Mouse (Mus musculus) intestine, embryonic 15.5 days (tissue): ENCODE measurements around the gene Rars. TPM values are rescaled to one million over a fixed set of nuclear protein-coding genes. Genes with fewer than 3 reads are reported as not detected.
A peak's percentile ranks its signal among the peaks of the same experiment; 100 is the strongest.
"Not testable (repeated sequence)": the region's sequence is repeated elsewhere in the genome, so short reads cannot be mapped to it uniquely, and the experiment has no call there.

Source experiments
- ATAC-seq: fragments of 200-750 bp; cut with Nextera tagmentation; 2 replicates; pipeline ENCODE4 v1.8.0; 2017; ENCODE audit warnings: moderate TSS enrichment, moderate library complexity
- H3K27ac ChIP-seq: fragments of 300-500 bp; sonication (generic); 2 replicates; pipeline ENCODE4 v1.5.1; 2015; ENCODE audit warnings: mild to moderate bottlenecking, inconsistent platforms
- H3K27me3 ChIP-seq: fragments of 300-500 bp; sonication (generic); replicated peaks from 2 replicates; pipeline ENCODE4 v1.6.1; 2015; ENCODE audit warnings: inconsistent platforms
- H3K36me3 ChIP-seq: fragments of 300-500 bp; sonication (generic); 2 replicates; pipeline ENCODE4 v1.6.1; 2015; ENCODE audit warnings: inconsistent platforms
- H3K4me1 ChIP-seq: fragments of 300-500 bp; sonication (generic); replicated peaks from 2 replicates; pipeline ENCODE4 v1.6.1; 2015; ENCODE audit warnings: inconsistent platforms
- H3K4me2 ChIP-seq: fragments of 300-500 bp; sonication (generic); replicated peaks from 2 replicates; pipeline ENCODE4 v1.6.1; 2015; ENCODE audit warnings: mild to moderate bottlenecking, inconsistent platforms
- H3K4me3 ChIP-seq: fragments of 300-500 bp; sonication (generic); replicated peaks from 2 replicates; pipeline ENCODE4 v1.5.1; 2015; ENCODE audit warnings: inconsistent platforms
- H3K9ac ChIP-seq: fragments of 300-500 bp; sonication (generic); 2 replicates; pipeline ENCODE4 v1.6.1; 2015; ENCODE audit warnings: inconsistent platforms
- H3K9me3 ChIP-seq: fragments of 300-500 bp; sonication (generic); 2 replicates; pipeline ENCODE4 v1.6.1; 2016; ENCODE audit warnings: inconsistent platforms
- WGBS: fragments of 180-500 bp; shearing (Covaris S2); methylation state at CpG from one replicate; pipeline ENCODE4 v1.1.7; 2015; 5-methylcytosine and 5-hydroxymethylcytosine counted together
- polyA plus RNA-seq: library from polyadenylated mRNA; unstranded; fragments of >200 nt; fragmentation: Nextera tagmentation; extraction: Ambion mirVana; gene quantifications from 2 replicates; pipeline ENCODE4 v1.2.1, GENCODE M21; 2015

The Rars gene
- polyA plus RNA-seq, 1 experiment from 2014 or later = 122 TPM

- no peak for ATAC-seq
- WGBS = 82% methylated on average over 8 of the region's 9 CpGs
- H3K27me3 ChIP-seq = no peaks in the 10 kb centered on the region
- H3K4me2 ChIP-seq = no peak overlapping the region
- peaks cover 3% of the 10 kb centered on the region for H3K36me3 ChIP-seq
- no peak overlapping the region for H3K9ac ChIP-seq
- H3K4me1 ChIP-seq = no peaks in the 10 kb centered on the region
- no peaks in the 10 kb centered on the region for H3K9me3 ChIP-seq
- no peak overlapping the region for H3K4me3 ChIP-seq
- H3K27ac ChIP-seq = no peak overlapping the region
Observed at GRCm38 (mm10) chr11:35855567-35855966, 21.3 kb upstream of the Rars start.

DNA sequence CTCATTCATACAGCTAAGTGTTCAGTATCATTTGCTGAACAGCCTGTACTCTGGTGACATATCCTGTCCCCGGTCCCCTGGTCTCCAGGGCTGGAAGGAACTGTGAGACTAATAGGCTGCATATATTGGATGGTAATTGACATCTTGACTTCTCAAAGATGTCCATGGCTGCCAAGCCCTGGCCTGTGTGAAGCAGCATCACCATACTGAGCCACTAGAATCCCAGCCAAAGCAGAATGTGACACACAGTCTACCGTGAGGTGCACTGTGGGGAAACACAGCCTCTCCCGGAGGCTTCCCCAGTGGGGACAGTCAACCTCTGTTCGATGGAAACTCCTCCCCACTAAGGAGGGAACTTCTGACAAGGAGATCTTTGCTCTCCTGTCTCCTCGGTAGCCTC lies 20.6 kb upstream of the Rars start:
- Histone ChIP-seq H3K4me3 (no peak overlapping the region), H3K27me3 (no peaks in the 10 kb centered on the region), H3K27ac (no peak overlapping the region), H3K9me3 (no peaks in the 10 kb centered on the region), H3K9ac (no peak overlapping the region), H3K4me1 (no peaks in the 10 kb centered on the region), H3K4me2 (no peak overlapping the region), H3K36me3 (peaks cover 3% of the 10 kb centered on the region)
- no peak for ATAC-seq
- WGBS = 89% methylated on average over 5 of the region's 5 CpGs

GRCm38 (mm10) chr11:35853651-35854050 lies 19.3 kb upstream of the Rars start:
- WGBS = 90% methylated on average over 4 of the region's 4 CpGs
- no peaks in the 10 kb centered on the region for H3K9me3 ChIP-seq
- no peak overlapping the region for H3K4me2 ChIP-seq
- no peak overlapping the region for H3K4me3 ChIP-seq
- no peak overlapping the region for H3K9ac ChIP-seq
- no peaks in the 10 kb centered on the region for H3K4me1 ChIP-seq
- no peak for ATAC-seq
- H3K27ac ChIP-seq = no peak overlapping the region
- no peaks in the 10 kb centered on the region for H3K27me3 ChIP-seq
- H3K36me3 ChIP-seq = peaks cover 3% of the 10 kb centered on the region

- Histone ChIP-seq H3K4me3 (no peak overlapping the region), H3K36me3 (peaks cover 3% of the 10 kb centered on the region), H3K4me1 (no peaks in the 10 kb centered on the region), H3K9me3 (no peaks in the 10 kb centered on the region), H3K27ac (no peak overlapping the region), H3K27me3 (no peaks in the 10 kb centered on the region), H3K4me2 (no peak overlapping the region), H3K9ac (no peak overlapping the region)
- WGBS = 63% methylated on average over 4 of the region's 4 CpGs
- ATAC-seq = no peak
Observed at GRCm38 (mm10) chr11:35852731-35853130, 18.4 kb upstream of the Rars start.

DNA sequence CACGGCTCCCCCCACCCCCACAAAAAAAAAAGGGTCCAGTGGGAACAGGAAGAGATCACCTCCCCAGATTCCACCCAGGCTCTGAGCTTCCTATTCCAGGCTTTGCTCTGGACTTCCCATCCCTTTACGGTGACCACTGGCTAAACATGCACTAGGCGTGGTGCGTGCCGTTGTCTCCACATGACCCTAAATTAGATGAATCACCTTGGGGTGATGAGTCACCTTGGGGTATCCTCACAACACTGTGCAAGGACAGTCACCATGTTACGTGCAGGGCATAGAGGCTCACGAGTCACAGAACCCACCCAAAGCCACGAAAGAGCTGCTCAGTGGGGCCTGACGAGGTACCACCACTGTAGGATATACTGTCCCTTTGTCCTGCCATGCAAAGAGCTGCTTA lies 10.0 kb upstream of the Rars start:
- 86% methylated on average over 9 of the region's 9 CpGs for WGBS
- H3K9ac ChIP-seq = no peak overlapping the region

DNA sequence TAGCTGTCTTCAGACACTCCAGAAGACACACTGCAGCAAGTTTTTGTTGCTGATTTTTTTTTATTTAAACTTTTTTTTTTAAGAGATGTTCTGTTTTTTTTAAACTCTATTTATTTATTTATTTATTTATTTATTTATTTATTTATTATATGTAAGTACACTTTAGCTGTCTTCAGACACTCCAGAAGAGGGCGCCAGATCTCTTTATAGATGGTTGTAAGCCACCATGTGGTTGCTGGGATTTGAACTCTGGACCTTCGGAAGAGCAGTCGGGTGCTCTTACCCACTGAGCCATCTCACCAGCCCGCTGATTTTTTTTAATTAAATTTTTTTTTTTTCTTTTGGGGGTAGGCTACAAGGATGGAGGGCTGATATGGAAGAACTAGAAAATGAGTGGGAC lies 8.3 kb upstream of the Rars start:
- not testable (repeated sequence) for H3K27ac ChIP-seq, H3K4me2 ChIP-seq, H3K9me3 ChIP-seq, ATAC-seq, H3K9ac ChIP-seq, H3K4me1 ChIP-seq, H3K4me3 ChIP-seq, H3K36me3 ChIP-seq, H3K27me3 ChIP-seq
- WGBS = 83% methylated on average over 4 of the region's 4 CpGs

More for the DNA sequence above, 10.0 kb upstream of the Rars start:
- H3K9me3 ChIP-seq = no peaks in the 10 kb centered on the region
- no peak overlapping the region for H3K4me3 ChIP-seq
- no peaks in the 10 kb centered on the region for H3K36me3 ChIP-seq
- no peak overlapping the region for H3K27ac ChIP-seq
- H3K4me1 ChIP-seq = no peaks in the 10 kb centered on the region
- ATAC-seq = no peak
- no peak overlapping the region for H3K4me2 ChIP-seq
- no peaks in the 10 kb centered on the region for H3K27me3 ChIP-seq

DNA sequence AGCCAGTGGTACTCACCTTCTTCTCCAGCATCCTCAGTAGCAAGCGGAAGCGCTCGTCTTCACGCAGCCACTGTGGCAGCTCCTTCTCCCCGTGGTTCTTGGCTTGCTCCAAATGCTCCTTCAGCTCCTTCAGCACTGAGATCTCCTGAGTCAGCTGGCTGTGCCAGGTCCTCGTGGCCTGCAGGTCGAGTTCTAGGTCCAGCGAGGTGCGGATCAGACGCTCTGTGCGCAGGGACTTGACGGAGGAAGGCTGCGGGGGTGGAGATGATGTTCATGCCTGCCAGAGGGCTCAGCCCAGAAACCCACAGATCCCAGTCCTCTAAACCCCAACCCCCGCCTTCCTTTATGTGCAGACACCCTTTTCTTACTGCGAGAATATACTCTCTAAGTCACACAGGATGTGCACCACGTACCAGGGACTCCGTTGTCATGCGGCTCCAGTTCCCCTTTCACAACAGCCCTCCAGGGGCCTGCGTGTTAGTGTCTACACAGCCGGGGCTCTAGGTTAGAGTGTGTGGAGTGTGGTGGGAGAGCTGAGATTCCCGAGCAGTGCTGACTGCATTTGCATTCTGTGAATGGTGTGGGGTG lies 7.5 kb upstream of the Rars start:
- no peak overlapping the region for H3K4me3 ChIP-seq
- ATAC-seq = no peak
- H3K9ac ChIP-seq = no peak overlapping the region
- 91% methylated on average over 21 of the region's 21 CpGs for WGBS
- H3K4me2 ChIP-seq = no peak overlapping the region
- H3K27ac ChIP-seq = no peak overlapping the region
- no peaks in the 10 kb centered on the region for H3K4me1 ChIP-seq
- H3K9me3 ChIP-seq = no peaks in the 10 kb centered on the region
- H3K36me3 ChIP-seq = no peaks in the 10 kb centered on the region
- no peaks in the 10 kb centered on the region for H3K27me3 ChIP-seq

GRCm38 (mm10) chr11:35840806-35841205 lies 6.5 kb upstream of the Rars start:
- not testable (repeated sequence) for H3K9me3 ChIP-seq, H3K27ac ChIP-seq, H3K4me2 ChIP-seq, H3K9ac ChIP-seq, H3K4me3 ChIP-seq, H3K4me1 ChIP-seq, ATAC-seq, H3K36me3 ChIP-seq, H3K27me3 ChIP-seq
- WGBS = 86% methylated on average over 4 of the region's 4 CpGs

GRCm38 (mm10) chr11:35840282-35840681 lies 6.0 kb upstream of the Rars start:
- no peak overlapping the region for H3K27ac ChIP-seq
- H3K4me3 ChIP-seq = no peak overlapping the region
- H3K9me3 ChIP-seq = no peaks in the 10 kb centered on the region
- ATAC-seq = no peak
- 81% methylated on average over 7 of the region's 7 CpGs for WGBS
- H3K27me3 ChIP-seq = no peaks in the 10 kb centered on the region
- no peak overlapping the region for H3K4me2 ChIP-seq
- no peaks in the 10 kb centered on the region for H3K36me3 ChIP-seq
- no peaks in the 10 kb centered on the region for H3K4me1 ChIP-seq
- no peak overlapping the region for H3K9ac ChIP-seq

- peak overlapping the region; percentile 29 for H3K4me3 ChIP-seq
- H3K9ac ChIP-seq = no peak overlapping the region
- WGBS = 25% methylated on average over 28 of the region's 28 CpGs
- no peaks in the 10 kb centered on the region for H3K27me3 ChIP-seq
- no peaks in the 10 kb centered on the region for H3K9me3 ChIP-seq
- H3K4me2 ChIP-seq = peak overlapping the region; percentile 56
- no peaks in the 10 kb centered on the region for H3K36me3 ChIP-seq
- no peak overlapping the region for H3K27ac ChIP-seq
- peak; percentile 84 for ATAC-seq
- H3K4me1 ChIP-seq = no peaks in the 10 kb centered on the region
Observed at GRCm38 (mm10) chr11:35838345-35839338, 4.3 kb upstream of the Rars start.

GRCm38 (mm10) chr11:35837156-35838126 lies 3.1 kb upstream of the Rars start:
- 77% methylated on average over 5 of the region's 5 CpGs for WGBS
- Histone ChIP-seq H3K36me3 (no peaks in the 10 kb centered on the region), H3K27ac (no peak overlapping the region), H3K4me2 (no peak overlapping the region), H3K4me3 (no peak overlapping the region), H3K4me1 (no peaks in the 10 kb centered on the region; the same call in 1 of the 2 replicates), H3K9ac (no peak overlapping the region), H3K9me3 (no peaks in the 10 kb centered on the region), H3K27me3 (no peaks in the 10 kb centered on the region)
- no peak for ATAC-seq

DNA sequence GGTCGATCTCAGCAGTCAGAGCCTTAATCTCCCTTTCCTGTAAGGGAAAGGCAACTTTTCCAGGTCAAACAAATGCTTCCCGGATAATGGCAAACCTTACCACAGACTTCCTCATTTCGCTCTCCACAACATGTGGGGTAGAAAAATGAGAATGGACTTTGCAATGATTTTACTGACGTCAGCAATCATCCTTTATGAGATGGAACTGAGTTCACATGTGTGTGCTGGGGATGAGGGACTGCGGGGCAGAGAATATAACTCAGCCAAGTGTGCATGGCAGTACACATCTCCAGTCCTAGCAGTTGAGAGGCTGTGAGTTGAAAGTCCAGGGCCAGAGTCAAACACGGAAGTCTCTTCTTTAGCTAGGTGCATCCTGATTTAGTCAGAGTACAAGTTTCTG lies 1.0 kb downstream of the Rars start:
- Histone ChIP-seq H3K4me3 (peak overlapping the region; percentile 91), H3K4me1 (no peaks in the 10 kb centered on the region; the same call in 1 of the 2 replicates), H3K36me3 (peaks cover 18% of the 10 kb centered on the region), H3K9ac (peak overlapping the region; percentile 76; the same call in 1 of the 2 replicates), H3K9me3 (no peaks in the 10 kb centered on the region), H3K27me3 (no peaks in the 10 kb centered on the region), H3K4me2 (peak overlapping the region; percentile 58), H3K27ac (no peak overlapping the region)
- 77% methylated on average over 6 of the region's 6 CpGs for WGBS
- no peak for ATAC-seq
